Mouse (Mus musculus) heart, embryonic 14.5 days (tissue): ENCODE data around the gene Tmem135. TPM values are rescaled to one million over a fixed set of nuclear protein-coding genes. Genes with fewer than 3 reads are reported as not detected.

Experiments used
- ATAC-seq: fragments of 200-750 bp; cut with Nextera tagmentation; 2 replicates; pipeline ENCODE4 v1.8.0; 2017; ENCODE audit warnings: low read depth, moderate TSS enrichment; ENCODE audit not compliant: insufficient number of reproducible peaks, insufficient read depth, low FRiP score
- H3K27ac ChIP-seq, 2 experiments: fragments of 200-500 bp in 1 of 2; fragments of 300-500 bp in 1 of 2; sonication (generic) in 1 of 2; replicated peaks in 1 of 2; 2 replicates each; pipeline ENCODE4 v1.5.1; 2012 to 2014; ENCODE audit warnings: low read depth in 2 of 2, low read length in 2 of 2, control low read depth in 1 of 2, mild to moderate bottlenecking in 1 of 2, mixed read lengths in 1 of 2; ENCODE audit not compliant: control insufficient read depth in 1 of 2, insufficient read depth in 1 of 2
- H3K27me3 ChIP-seq: fragments of 300-500 bp; sonication (generic); 2 replicates; pipeline ENCODE4 v1.6.1; 2014; ENCODE audit warnings: mild to moderate bottlenecking, low read length, control low read depth; ENCODE audit not compliant: control insufficient read depth, insufficient read depth
- H3K36me3 ChIP-seq: fragments of 300-500 bp; sonication (generic); 2 replicates; pipeline ENCODE4 v1.6.1; 2014; ENCODE audit warnings: mild to moderate bottlenecking, control low read depth, low read length, mixed read lengths; ENCODE audit not compliant: control insufficient read depth, insufficient read depth
- H3K4me1 ChIP-seq, 2 experiments: fragments of 200-500 bp in 1 of 2; fragments of 300-500 bp in 1 of 2; sonication (generic) in 1 of 2; 2 replicates each; pipeline ENCODE4 v1.6.1; 2012 to 2014; ENCODE audit warnings: low read length in 2 of 2, control low read depth in 1 of 2, mixed read lengths in 1 of 2; ENCODE audit not compliant: control insufficient read depth in 2 of 2, insufficient read depth in 2 of 2
- H3K4me2 ChIP-seq: fragments of 300-500 bp; sonication (generic); 2 replicates; pipeline ENCODE4 v1.6.1; 2014; ENCODE audit warnings: mild to moderate bottlenecking, low read length
- H3K4me3 ChIP-seq, 2 experiments: fragments of 200-500 bp in 1 of 2; fragments of 300-500 bp in 1 of 2; sonication (generic) in 1 of 2; 2 replicates each; pipeline ENCODE4 v1.5.1; 2012 to 2014; ENCODE audit warnings: low read length in 2 of 2, mild to moderate bottlenecking in 2 of 2, control low read depth in 1 of 2, low read depth in 1 of 2, moderate library complexity in 1 of 2; ENCODE audit not compliant: control insufficient read depth in 1 of 2, insufficient read depth in 1 of 2
- H3K9ac ChIP-seq: fragments of 300-500 bp; sonication (generic); 2 replicates; pipeline ENCODE4 v1.6.1; 2014; ENCODE audit warnings: mild to moderate bottlenecking, low read length
- H3K9me3 ChIP-seq: fragments of 300-500 bp; sonication (generic); 2 replicates; pipeline ENCODE4 v1.6.1; 2016; ENCODE audit warnings: low read length, control low read depth; ENCODE audit not compliant: control insufficient read depth
- WGBS: fragments of 180-500 bp; shearing (Covaris S2); extraction: QIAGEN DNeasy Blood & Tissue Kit; methylation state at CpG from one replicate; pipeline ENCODE4 v1.1.7; 2014; 5-methylcytosine and 5-hydroxymethylcytosine counted together
- polyA plus RNA-seq: library from polyadenylated mRNA; unstranded; fragments of >200 nt; fragmentation: Nextera tagmentation; extraction: Ambion mirVana; gene quantifications from 2 replicates; pipeline ENCODE4 v1.2.1, GENCODE M21; 2014

The Tmem135 gene
- polyA plus RNA-seq, 1 experiment from 2014 or later = 28.4 TPM

DNA sequence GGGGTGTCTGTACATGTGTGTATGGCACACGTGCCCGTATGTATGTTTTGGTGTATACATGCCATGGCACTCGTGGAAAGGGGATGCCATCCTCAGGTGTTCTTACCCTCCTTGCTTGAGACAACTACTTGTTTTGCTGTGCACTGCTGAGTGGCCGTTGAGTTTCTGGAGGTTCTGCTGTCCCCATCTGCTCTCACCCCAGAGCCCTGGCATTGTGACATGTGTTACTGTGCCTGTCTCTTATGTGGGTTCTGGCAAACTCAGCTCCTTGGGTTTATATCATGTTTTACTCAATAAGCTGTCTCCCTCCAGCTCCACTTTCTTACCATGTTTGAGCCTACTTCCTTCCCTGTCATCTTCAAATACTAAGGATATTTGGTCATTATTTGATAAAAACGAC is 40.0 kb downstream of the Tmem135 start:
- WGBS = 85% methylated on average over 5 of the region's 5 CpGs
- Histone ChIP-seq H3K4me3 (no peak overlapping the region), H3K27ac (no peak overlapping the region), H3K36me3 (no peaks in the 10 kb centered on the region), H3K27me3 (no peaks in the 10 kb centered on the region), H3K9me3 (no peaks in the 10 kb centered on the region), H3K4me2 (no peak overlapping the region), H3K9ac (no peak overlapping the region), H3K4me1 (peaks cover 7 to 19% of the 10 kb centered on the region in 2 experiments)
- no peak for ATAC-seq

DNA sequence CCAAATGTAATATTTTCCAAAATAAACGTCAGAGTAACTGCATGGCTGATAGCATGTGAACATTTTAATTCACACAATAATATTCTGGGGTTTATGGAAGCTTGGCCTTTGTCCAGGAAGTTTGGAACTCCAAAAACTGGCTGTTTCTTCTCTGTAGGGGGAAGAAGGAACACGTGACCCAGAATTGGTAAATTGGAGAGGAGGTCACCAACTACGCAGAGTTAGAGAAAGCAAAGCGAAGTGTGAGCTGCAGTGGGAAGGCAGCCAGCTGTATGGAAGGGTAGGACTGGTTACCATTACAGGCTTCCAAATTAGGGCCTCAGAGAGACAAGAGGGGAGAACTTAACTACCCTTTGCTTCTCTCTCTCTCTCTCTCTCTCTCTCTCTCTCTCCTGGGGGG is 47.7 kb downstream of the Tmem135 start:
- Histone ChIP-seq H3K4me1 (peaks cover 0 to 9% of the 10 kb centered on the region in 2 experiments; a peak in 1 of 4 replicates), H3K4me2 (no peak overlapping the region), H3K36me3 (no peaks in the 10 kb centered on the region), H3K27ac (peak overlapping the region; percentile 50 to 64; a peak in 3 of 4 replicates), H3K4me3 (no peak overlapping the region), H3K27me3 (no peaks in the 10 kb centered on the region), H3K9me3 (no peaks in the 10 kb centered on the region), H3K9ac (no peak overlapping the region)
- 0 out of 2 replicates have a peak, but pooled peaks have one; percentile 21 for ATAC-seq
- WGBS = 63% methylated on average over 4 of the region's 4 CpGs

DNA sequence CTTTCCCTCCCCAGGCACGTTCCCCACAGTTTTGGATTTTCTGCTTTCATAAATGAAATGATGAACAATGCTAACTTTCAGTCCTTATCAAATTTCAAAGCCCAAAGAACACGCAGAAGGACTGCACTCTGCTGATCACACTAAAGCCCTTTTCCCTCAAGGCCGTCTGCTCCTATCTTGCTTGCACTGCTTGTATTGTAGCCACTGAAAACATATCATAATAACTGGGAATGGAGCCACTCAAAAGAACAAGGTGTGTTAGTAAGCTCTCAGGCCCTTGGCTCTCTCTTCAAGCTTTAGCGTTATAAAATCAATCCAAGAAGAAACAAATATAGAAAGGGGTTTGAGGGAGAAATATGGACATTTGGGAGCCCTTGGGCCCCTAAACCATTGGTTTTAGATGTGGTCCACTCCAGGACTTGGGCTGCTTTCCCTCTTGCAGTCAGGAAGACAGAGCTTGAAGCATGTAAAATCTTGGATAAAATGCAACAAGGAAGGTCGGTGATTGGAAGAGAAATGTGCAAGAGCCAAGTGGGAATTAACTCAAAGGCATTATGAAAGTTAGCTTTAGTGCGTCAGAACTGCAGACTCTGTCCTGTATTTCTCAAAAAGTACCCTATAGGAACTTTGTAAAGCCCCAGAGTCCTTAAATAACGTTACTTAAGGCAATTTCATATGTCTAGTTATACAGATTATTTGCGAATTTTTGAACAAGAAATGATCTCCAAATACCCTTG is 48.3 kb downstream of the Tmem135 start:
- H3K4me2 ChIP-seq = no peak overlapping the region
- H3K9ac ChIP-seq = no peak overlapping the region
- no peaks in the 10 kb centered on the region for H3K27me3 ChIP-seq
- ATAC-seq = no peak
- 56% methylated on average over 8 of the region's 8 CpGs for WGBS
- peaks cover 0 to 9% of the 10 kb centered on the region in 2 experiments; a peak in 1 of 4 replicates for H3K4me1 ChIP-seq
- H3K4me3 ChIP-seq = no peak overlapping the region
- H3K36me3 ChIP-seq = no peaks in the 10 kb centered on the region
- no peaks in the 10 kb centered on the region for H3K9me3 ChIP-seq
- H3K27ac ChIP-seq = peak overlapping the region; percentile 20 to 38; a peak in 1 of 4 replicates

DNA sequence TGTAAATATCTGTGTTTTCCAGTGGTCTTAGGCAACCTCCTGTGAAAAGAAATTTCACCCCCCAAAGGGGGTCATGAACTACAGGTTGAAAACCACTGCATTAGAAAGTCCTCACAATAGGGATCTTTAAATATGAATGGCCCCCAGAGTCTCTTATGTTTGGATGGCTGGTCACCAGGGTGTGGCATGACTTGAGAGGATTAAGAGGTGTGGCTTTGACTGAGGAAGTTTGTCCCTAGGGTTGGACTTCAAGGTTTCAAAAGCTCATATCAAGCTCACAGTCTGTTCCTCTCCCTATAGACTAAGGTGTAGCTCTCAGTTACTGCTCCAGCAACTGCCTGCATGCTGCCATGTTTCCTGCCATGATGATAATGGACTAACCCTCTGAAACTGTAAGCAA is 62.0 kb downstream of the Tmem135 start:
- ATAC-seq = no peak
- no peak overlapping the region for H3K4me3 ChIP-seq
- no peaks in the 10 kb centered on the region for H3K27me3 ChIP-seq
- no peaks in the 10 kb centered on the region for H3K9me3 ChIP-seq
- no peaks in the 10 kb centered on the region for H3K36me3 ChIP-seq
- H3K9ac ChIP-seq = no peak overlapping the region
- H3K27ac ChIP-seq = no peak overlapping the region
- peaks cover 0 to 11% of the 10 kb centered on the region in 2 experiments; a peak in 2 of 4 replicates for H3K4me1 ChIP-seq
- H3K4me2 ChIP-seq = no peak overlapping the region

DNA sequence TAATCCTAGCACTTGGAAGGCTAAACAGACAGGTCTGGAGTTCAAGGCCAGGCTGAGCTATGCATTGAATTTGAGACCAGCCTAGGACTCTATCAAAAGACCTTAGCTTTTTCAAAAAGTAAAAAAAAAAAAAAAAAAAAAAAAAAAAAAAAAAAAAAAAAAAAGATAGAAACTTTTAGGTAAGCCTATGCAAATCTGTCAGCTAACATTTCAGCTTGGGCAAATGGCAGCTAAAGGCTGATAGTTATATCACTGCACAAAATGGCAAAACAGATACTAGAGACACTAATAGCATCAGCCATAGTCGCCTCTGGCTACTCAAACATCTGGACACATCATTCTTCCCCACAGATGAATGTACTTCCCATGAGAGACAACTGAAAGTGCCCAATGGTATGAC is 64.2 kb downstream of the Tmem135 start:
- Histone ChIP-seq H3K4me1 (peaks cover 0 to 26% of the 10 kb centered on the region in 2 experiments; a peak in 3 of 4 replicates), H3K9me3 (no peaks in the 10 kb centered on the region), H3K4me3 (no peak overlapping the region), H3K4me2 (no peak overlapping the region), H3K9ac (no peak overlapping the region), H3K27ac (no peak overlapping the region), H3K36me3 (0 out of 2 replicates have a peak, but pooled peaks cover 7% of the 10 kb centered on the region), H3K27me3 (no peaks in the 10 kb centered on the region)
- WGBS = 71% methylated on average over 1 of the region's 1 CpGs
- no peak for ATAC-seq

DNA sequence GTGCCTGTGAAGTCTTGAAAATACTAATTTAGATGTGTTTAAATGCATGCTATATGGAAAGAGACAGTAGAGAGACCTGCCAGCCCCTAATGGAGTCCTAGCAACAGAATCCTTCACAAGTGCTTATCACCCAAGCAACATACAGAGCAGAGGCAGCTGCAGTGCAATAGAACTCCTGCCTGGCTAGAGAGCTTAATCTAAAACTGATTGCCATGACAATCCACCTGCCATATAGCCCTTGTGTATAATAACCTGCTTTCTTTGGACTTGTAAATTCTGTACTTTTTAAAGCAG is 64.9 kb downstream of the Tmem135 start:
- Histone ChIP-seq H3K36me3 (0 out of 2 replicates have a peak, but pooled peaks cover 7% of the 10 kb centered on the region), H3K9me3 (no peaks in the 10 kb centered on the region), H3K9ac (peak overlapping the region; percentile 97), H3K4me2 (peak overlapping the region; percentile 89), H3K4me1 (peaks cover 0 to 26% of the 10 kb centered on the region in 2 experiments; a peak in 3 of 4 replicates), H3K27ac (peak overlapping the region in 1 of 2 experiments; percentile 66; a peak in 2 of 4 replicates), H3K27me3 (no peaks in the 10 kb centered on the region), H3K4me3 (peak overlapping the region; percentile 97 to 98)
- 0 out of 2 replicates have a peak, but pooled peaks have one; percentile 28 for ATAC-seq

DNA sequence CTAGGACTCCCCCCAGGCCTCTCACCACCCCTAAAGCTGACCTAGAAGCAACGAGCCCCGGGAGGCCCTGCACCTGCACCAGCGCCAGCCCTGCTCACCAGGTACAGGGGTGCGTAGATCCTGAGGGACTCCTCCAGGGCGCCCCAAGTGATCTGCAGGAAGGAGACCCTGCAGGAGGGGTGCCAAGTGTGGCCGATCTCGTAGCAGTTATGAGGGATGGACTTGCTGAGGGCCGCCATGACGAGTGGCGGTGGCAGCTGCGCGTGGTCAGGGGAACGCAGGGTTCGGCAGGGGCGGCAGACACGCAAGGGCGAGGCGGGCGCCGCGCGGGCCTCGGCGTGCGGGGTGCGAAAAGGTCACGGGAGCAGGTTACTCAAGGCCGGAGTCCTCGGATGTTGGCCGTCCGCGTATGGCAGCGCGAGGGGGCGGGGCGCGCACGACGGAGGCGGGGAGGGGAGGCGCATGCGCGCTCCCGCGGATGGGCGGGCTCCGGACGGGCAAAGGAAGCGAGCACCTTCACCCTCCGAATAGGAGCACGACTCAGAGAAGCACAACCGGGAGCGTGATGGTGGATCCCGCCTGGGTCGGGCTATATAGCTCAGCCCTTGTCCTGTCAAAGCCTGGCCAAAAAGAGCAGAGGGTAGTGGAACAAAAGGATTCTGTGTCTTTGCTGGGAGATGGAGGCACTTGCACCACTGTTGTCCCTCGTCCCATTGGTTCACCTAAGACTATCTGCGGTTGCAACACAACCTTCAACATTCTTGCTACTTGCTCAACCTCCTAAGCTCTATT is 65.5 kb downstream of the Tmem135 start:
- Histone ChIP-seq H3K27ac (peak overlapping the region; percentile 66 to 76), H3K4me3 (peak overlapping the region; percentile 97 to 98), H3K4me1 (peaks cover 0 to 26% of the 10 kb centered on the region in 2 experiments; a peak in 3 of 4 replicates), H3K9me3 (no peaks in the 10 kb centered on the region), H3K36me3 (0 out of 2 replicates have a peak, but pooled peaks cover 7% of the 10 kb centered on the region), H3K9ac (peak overlapping the region; percentile 97), H3K27me3 (no peaks in the 10 kb centered on the region), H3K4me2 (peak overlapping the region; percentile 89)
- peak; percentile 90 for ATAC-seq
- under 1% methylated on average over 57 of the region's 57 CpGs for WGBS
